Mouse (Mus musculus): ENCODE measurements around the gene Agap1. TPM values are rescaled to one million over a fixed set of nuclear protein-coding genes. Genes with fewer than 3 reads are reported as not detected.

The Agap1 gene
- total and polyA plus RNA-seq, 3 experiments: 0.01 TPM; not detected in 2

- Histone ChIP-seq H3K27ac (ENCODE audit: control insufficient read depth, low read depth, low read length) (no peak overlapping the region), H3K36me3 (ENCODE audit: control insufficient read depth in 1 of 2, insufficient read depth in 2 of 2, low read length in 2 of 2) (no peaks in the 10 kb centered on the region), H3K4me1 (ENCODE audit: control insufficient read depth in 1 of 2, insufficient read depth in 2 of 2, low read length in 2 of 2) (no peaks in the 10 kb centered on the region), H3K79me2 (ENCODE audit: control insufficient read depth, insufficient read depth, low read length, poor library complexity) (no peaks in the 10 kb centered on the region), H3K27me3 (ENCODE audit: control insufficient read depth in 1 of 2, insufficient read depth in 2 of 2, low read length in 2 of 2) (no peaks in the 10 kb centered on the region), H3K9me3 (replicated peaks; ENCODE audit: insufficient read depth, low read length) (no peaks in the 10 kb centered on the region), H3K9ac (ENCODE audit: control insufficient read depth, low read depth, low read length, poor library complexity, severe bottlenecking) (no peak overlapping the region), H3K4me3 (ENCODE audit: control insufficient read depth in 1 of 2, insufficient read depth in 1 of 2, low read depth in 2 of 2, low read length in 2 of 2) (no peak overlapping the region)
- TF ChIP-seq NRF1 (IDR thresholded peaks at IDR 0.05; ENCODE audit: insufficient read depth, low read depth, low read length, poor library complexity, severe bottlenecking) (no peak), TCF12 (IDR thresholded peaks at IDR 0.05; ENCODE audit: low read depth, low read length) (no peak), ETS1 (IDR thresholded peaks at IDR 0.05; ENCODE audit: low read depth, low read length) (no peak), RCOR1 (IDR thresholded peaks at IDR 0.05; ENCODE audit: low read depth, low read length) (no peak), MAX (IDR thresholded peaks at IDR 0.05; ENCODE audit: low read length) (no peak), USF2 (IDR thresholded peaks at IDR 0.05; ENCODE audit: borderline replicate concordance in 1 of 2, insufficient read depth in 1 of 2, low read depth in 1 of 2, low read length in 2 of 2) (no peak), MAFK (IDR thresholded peaks at IDR 0.05; ENCODE audit: borderline replicate concordance, low read depth, low read length) (no peak), ZKSCAN1 (IDR thresholded peaks at IDR 0.05; ENCODE audit: low read depth, low read length) (no peak), USF1 (IDR thresholded peaks at IDR 0.05; ENCODE audit: low read depth, low read length) (no peak), UBTF (IDR thresholded peaks at IDR 0.05; ENCODE audit: borderline replicate concordance, insufficient read depth, low read depth, low read length) (no peak)
- no peak for DNase-seq (ENCODE audit: low read depth, low spot score)
These were observed 446.8 kb downstream of the Agap1 start for GRCm38 (mm10) chr1:89901381-89901780.

DNA sequence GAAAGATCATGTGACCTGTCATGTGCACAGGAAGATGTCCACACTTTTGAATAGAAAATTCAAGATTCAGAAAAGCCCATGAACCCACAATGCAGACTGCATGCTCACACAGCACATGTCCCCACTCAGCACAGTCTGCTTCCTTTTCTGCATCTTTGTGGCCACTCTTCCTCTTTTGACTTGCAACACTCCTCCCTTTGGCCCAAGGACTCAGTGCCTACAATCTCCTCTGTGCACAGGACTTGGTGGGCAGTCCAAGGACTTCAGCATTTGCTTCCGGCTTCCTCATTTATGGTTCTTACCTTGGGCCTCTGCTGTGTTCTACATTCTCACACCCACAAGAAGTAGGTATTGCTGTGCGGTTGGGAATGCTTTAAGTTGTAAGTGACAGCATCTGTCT is 447.6 kb downstream of the Agap1 start:
- DNase-seq (ENCODE audit: low read depth, low spot score): no peak
- H3K9me3 ChIP-seq (replicated peaks; ENCODE audit: insufficient read depth, low read length): no peaks in the 10 kb centered on the region

More for the DNA sequence above, 447.6 kb downstream of the Agap1 start:
- Histone ChIP-seq H3K36me3 (ENCODE audit: control insufficient read depth in 1 of 2, insufficient read depth in 2 of 2, low read length in 2 of 2) (no peaks in the 10 kb centered on the region), H3K4me1 (ENCODE audit: control insufficient read depth in 1 of 2, insufficient read depth in 2 of 2, low read length in 2 of 2) (no peaks in the 10 kb centered on the region), H3K27me3 (ENCODE audit: control insufficient read depth in 1 of 2, insufficient read depth in 2 of 2, low read length in 2 of 2) (no peaks in the 10 kb centered on the region), H3K27ac (ENCODE audit: control insufficient read depth, low read depth, low read length) (no peak overlapping the region), H3K79me2 (ENCODE audit: control insufficient read depth, insufficient read depth, low read length, poor library complexity) (no peaks in the 10 kb centered on the region), H3K9ac (ENCODE audit: control insufficient read depth, low read depth, low read length, poor library complexity, severe bottlenecking) (no peak overlapping the region), H3K4me3 (ENCODE audit: control insufficient read depth in 1 of 2, insufficient read depth in 1 of 2, low read depth in 2 of 2, low read length in 2 of 2) (no peak overlapping the region)
- TF ChIP-seq ETS1 (IDR thresholded peaks at IDR 0.05; ENCODE audit: low read depth, low read length): no peak
- TF ChIP-seq MYC (IDR thresholded peaks at IDR 0.05; ENCODE audit: low read depth, low read length): no peak
- TF ChIP-seq GABPA (IDR thresholded peaks at IDR 0.05; ENCODE audit: low read depth, low read length): no peak
- no peak for TF ChIP-seq SMC3 (IDR thresholded peaks at IDR 0.05; ENCODE audit: low read depth, low read length)
- no peak for TF ChIP-seq USF2 (IDR thresholded peaks at IDR 0.05; ENCODE audit: borderline replicate concordance in 1 of 2, insufficient read depth in 1 of 2, low read depth in 1 of 2, low read length in 2 of 2)
- TF ChIP-seq KAT2A (conservative IDR thresholded peaks at IDR 0.05; ENCODE audit: low read depth, low read length): no peak
- TF ChIP-seq UBTF (IDR thresholded peaks at IDR 0.05; ENCODE audit: borderline replicate concordance, insufficient read depth, low read depth, low read length): no peak
- no peak for TF ChIP-seq ZMIZ1 (IDR thresholded peaks at IDR 0.05; ENCODE audit: low read depth, low read length)
- no peak for TF ChIP-seq TAL1 (IDR thresholded peaks at IDR 0.05; ENCODE audit: low read length)
- no peak for TF ChIP-seq ZC3H11A (IDR thresholded peaks at IDR 0.05; ENCODE audit: low read depth, low read length)
- TF ChIP-seq CHD1 (IDR thresholded peaks at IDR 0.05; ENCODE audit: low read depth, low read length): no peak
- no peak for TF ChIP-seq EP300 (IDR thresholded peaks at IDR 0.05; ENCODE audit: low read depth in 1 of 2, low read length in 2 of 2)
- TF ChIP-seq ELF1 (IDR thresholded peaks at IDR 0.05; ENCODE audit: low read depth, low read length): no peak
- no peak for TF ChIP-seq ZNF384 (IDR thresholded peaks at IDR 0.05; ENCODE audit: low read depth, low read length)
- no peak for TF ChIP-seq NELFE (IDR thresholded peaks at IDR 0.05; ENCODE audit: low read depth, low read length)

Measured in MEL (cell line).